Mouse (Mus musculus) spleen, postnatal 4 days (tissue): ENCODE results near the gene Rab12.
"Not testable (repeated sequence)": the region's sequence is repeated elsewhere in the genome, so short reads cannot be mapped to it uniquely, and the experiment has no call there.

Experiments used
- DNase-seq, 2 experiments: peaks; one replicate each; pipeline ENCODE4 v3.0.0; 2022; ENCODE audit warnings: low spot score in 2 of 2

The Rab12 gene

DNA sequence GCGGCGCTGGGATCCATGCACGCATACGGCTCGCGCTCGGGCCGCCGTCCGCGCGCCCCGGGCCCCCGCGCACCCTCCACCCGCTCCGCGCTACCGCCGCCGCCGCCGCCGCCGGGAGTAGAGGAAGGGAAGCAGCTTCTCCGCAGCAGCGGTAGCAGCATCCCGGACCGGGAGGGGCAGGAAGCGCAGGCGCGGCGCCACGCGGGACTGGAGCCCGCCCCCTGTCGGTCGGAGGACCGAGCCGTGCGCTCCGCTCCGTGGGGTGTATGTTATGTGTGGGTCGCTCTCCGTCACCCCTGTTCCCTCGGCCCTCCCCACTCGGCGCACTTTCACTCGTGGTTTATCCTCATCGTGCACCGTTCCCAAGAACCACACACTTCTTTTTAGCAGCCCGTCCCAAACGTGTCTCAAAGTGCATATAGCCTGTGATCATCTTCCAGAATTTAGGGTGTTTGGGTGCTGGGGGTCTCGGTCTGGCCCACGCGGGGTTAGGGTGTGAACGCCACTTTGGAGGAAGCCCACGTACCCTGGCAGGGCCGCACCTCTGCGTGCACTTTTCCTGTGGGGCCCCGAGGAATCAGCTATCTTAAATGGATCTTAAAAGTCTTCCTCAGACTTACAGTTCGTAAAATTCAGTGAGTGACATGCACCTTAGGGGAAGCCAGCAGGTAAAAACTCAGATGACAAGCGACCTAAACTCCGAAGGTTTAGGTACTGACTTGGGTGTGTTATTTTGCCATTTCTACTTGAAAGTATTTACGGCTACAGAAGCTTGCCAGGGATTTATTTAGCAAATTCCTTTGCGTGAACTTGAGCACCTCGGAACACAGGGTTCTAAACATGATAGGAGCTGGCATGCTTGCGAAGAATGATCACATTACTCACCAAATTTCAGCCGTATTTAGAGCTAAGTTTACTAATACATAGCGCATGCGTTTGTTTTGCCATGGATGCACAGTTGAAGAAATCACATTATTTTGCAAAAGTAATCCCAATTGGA lies at the start of gene Rab12:
Gene Rab12 (minus strand): TSS at position 176 of the 1,000 bp plus-strand sequence.
- DNase-seq: peak; percentile 86 to 96

DNA sequence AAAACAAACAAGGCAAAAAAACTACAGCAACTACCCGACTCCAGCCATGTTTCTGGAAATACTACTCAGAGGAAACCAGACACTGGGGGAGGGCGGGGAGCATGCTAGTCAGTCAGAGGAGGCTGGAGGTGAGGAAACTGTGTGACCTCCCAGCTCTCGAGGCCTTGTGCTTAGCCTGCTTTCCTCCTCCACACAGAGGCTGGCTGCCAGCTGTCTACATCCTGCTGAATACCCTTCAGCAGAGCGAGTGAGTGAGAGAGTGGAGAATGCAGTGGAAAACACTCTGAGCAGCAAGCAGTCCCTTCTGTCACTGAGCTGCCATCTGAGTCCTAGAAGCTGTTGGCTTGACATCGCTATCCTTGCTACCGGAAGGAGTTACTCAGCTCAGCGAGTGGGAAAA lies 44.7 kb upstream of the Rab12 start:
- no peak for DNase-seq

DNA sequence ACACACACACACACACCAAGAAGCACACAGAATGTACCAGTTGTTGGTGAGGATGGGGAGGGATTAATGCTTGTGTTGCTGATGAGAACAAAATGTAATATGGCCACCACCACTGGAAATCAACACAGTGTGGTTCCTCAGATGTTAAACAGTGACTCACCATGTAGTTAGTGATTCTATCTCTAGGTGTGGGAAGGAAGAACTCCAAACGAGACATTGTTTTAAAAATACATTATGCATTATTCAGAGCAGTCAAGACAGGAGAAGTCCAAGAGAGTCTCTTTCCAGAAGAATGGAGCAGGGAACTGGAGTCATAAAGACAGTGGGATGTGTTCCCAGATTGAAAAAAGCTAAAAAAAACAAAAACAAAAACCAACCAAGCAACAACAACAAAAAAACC lies 44.0 kb upstream of the Rab12 start:
- no peak for DNase-seq

DNA sequence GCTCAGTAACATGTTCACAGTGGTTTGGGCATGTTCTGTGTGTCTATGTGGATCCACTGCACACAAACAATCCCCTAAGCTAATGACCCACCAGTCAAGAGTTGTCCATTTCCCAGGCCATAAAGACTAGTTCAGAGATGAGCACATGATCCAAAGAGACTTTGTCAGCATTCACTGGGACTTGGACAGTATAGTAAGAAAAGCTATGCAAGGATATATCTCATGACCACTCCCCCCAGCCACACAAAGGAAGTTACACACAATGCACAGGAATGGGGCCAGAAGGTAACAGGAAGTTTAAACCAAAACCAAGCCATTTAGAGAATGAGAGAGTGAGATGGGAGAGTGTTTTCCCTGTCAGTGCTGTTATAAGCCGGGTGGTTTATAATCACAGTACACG lies 41.9 kb upstream of the Rab12 start:
- DNase-seq: no peak

- no peak for DNase-seq
Measured at GRCm38 (mm10) chr17:66558404-66559317, 39.1 kb upstream of the Rab12 start.

DNA sequence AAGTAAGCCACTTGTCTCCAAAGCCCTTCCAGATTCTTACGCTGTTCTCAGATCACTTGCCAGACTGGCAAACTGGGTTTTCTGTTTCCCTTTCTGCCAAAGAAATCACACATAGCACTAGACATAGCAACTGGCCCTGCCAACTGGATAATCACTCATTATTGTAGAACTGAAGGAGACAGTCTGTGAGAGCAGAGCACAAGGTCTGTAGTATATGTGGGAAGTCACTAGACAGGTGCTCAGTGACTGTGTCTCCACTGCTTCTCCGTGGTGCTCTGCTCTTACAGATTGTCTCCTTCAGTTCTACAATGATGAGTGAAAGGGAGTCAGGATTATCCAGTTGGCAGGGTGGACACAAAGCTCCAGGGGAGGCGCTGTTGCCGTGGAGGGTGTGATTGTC lies 33.2 kb upstream of the Rab12 start:
- no peak for DNase-seq

- DNase-seq: no peak
Measured at GRCm38 (mm10) chr17:66550486-66550885, 31.0 kb upstream of the Rab12 start.

DNA sequence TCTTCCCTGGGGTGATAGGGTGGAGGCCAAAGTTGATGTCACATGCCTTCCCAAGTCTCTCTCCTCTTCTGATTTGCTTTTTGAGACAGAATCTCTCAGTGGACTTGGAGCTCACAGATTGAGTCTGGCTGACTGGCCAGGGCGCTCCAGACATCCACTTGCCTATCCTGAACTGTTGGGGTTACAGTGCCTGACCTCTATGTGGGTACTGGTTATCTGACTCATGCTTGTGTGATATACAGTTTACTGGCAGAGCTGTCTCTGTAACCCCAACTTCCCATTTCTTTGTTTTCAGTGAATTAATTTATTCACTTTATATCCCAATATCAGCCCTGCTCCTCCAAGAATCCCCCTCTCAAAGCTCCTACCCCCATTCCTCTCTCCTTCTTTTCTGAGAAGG lies 12.8 kb upstream of the Rab12 start:
- no peak for DNase-seq

- DNase-seq: no peak
Measured at GRCm38 (mm10) chr17:66523396-66523795, 3.9 kb upstream of the Rab12 start.

- not testable (repeated sequence) for DNase-seq
Measured at GRCm38 (mm10) chr17:66522631-66523030, 3.1 kb upstream of the Rab12 start.

DNA sequence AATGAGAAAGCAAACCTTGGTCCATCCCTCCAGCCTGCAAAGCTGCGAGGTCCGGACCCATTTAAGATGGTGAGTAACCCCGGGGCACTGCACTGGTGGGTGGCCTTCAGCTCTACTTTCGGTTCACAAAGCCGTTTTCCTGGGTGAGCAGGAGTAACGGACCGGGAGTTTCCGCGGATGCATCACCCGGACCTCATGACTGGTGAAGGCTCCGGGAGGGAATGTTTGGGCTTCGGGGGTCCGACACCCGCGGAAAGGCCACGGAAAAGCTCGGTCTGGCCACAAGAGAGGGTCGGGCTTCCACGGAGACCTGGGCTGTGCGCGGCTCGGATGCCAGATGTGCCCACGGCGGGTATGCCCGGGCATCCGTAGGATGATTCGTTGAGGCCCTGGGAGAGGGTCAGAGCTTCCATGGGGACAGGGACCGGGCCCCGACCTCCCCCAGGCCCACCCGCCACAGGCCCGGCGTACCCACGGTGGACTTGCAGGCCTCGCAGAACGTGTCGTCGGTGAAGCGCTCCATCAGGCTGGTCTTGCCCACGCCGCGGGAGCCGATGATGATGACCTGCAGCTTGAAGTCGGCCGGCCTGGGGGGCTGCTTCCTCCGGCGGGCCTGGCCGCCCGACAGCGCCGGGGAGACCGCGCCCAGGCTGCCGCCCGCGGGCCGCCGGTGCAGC lies 514 bp downstream of the Rab12 start:
- peak; percentile 15 to 75 for DNase-seq

DNA sequence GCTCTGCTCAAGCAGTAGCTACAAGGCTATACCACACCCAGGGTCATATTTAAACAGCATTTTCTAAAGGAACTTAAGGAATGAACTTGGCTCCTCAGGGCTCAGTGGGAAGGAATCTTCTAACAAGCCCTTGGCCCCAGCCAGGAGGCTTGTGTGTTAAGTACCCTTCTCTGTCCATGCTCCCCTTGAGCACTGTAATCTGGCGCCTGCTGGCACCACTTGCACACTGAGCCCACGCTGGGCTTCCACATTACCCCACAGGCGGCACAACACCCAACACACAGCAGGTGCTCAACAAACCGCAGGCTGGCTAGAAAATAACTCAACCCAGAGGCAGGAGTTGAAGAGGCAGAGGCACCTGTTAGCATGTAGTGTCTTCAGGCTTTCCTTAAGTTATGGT lies 2.6 kb downstream of the Rab12 start:
- no peak for DNase-seq

GRCm38 (mm10) chr17:66514288-66514995 lies 5.1 kb downstream of the Rab12 start:
- no peak for DNase-seq

DNA sequence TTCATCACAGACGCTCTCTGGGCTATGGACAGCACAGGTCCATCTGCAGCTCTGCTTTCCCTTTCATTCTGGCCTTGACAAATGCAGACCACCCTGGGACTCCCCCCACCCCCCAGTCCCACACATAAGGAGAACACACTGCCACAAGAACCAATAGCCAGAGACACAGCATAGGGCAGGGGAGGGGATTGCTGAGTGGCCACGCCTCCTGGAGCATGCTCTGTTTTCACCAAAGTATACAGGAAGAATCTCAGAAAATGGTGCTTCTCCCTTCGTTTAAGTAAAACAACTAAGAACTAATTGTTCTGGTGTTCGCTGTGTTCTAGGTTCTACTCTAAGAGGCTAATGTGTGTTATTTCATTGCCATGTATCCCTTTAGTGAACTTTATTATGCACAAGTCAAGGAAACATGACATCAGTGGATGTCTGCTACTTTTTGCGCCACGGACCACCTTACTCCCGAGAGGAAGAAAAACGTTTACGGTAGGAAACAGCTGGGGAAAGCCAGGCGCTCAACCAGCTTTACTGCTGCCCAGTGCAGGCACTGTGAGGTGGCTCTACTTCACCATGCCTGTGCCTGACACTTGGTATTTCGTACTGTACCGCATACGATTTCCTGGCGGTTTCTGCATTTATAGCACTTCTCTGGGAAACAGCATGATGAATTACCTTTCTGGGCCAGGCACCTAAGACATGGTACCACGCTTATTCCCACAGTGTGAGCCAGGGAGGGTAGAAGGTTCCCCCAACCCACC lies 7.2 kb downstream of the Rab12 start:
- no peak for DNase-seq

- no peak for DNase-seq
Measured at GRCm38 (mm10) chr17:66510221-66510683, 9.3 kb downstream of the Rab12 start.

DNA sequence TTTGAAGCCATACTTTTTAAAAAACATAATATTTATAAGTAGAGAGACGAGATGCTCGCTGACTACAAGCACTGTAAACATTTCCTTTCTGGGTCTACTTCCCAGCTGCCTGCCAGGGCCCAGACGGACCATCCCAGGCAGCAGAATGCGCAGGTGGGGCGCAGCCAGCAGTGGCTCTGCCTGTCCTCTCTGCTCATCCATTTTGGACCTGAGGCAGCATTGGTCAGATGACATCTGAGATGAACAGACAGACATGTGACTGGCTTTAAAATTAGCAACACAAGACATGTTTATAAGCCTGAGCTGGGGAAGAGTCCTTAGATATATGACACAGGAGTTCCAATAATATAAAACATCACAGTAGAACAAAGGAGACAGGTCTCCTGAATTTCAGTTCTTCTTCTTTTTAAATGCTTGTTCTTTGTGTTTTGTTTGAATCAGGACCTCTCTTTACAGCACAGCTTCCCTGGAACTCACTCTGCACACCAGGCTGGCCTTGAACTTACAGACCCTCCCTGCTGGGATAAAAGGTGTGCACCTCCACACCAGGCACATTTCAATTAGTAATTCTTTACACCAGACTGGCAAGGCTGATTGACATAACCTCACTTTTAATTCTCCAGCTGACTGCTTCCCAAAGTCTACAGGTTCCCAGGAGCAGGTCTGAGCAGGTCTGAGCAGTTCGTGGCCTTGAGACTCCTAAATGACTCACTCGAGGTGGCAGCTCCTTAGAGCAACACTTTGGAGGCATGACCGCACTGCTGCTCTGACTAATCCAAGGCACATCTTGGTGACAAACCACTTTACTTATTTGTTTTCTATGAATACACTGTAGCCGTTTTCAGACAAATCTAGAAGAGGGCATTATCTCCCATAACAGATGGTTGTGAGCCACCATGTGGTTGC lies 12.2 kb downstream of the Rab12 start:
- DNase-seq: no peak

- DNase-seq: no peak
Measured at GRCm38 (mm10) chr17:66504964-66505363, 14.6 kb downstream of the Rab12 start.

DNA sequence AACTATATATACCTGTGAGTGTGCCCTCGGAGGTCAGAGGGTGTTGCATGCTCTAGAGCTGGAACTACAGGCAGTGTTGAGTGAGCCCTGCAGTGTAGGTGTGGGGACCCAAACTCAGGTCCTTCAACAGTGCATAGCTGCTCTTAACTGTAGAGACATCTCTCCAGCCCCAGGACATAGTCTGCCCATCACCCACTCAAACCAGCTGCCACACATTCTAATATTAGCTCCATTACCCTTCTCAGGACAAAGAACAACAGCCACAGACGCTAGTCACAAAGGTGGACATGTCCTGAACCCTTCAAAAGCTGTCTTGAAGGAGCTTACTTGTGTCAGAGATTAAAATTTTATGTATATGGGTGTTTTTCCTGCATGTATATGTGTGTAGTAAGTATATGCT lies 15.3 kb downstream of the Rab12 start:
- DNase-seq: no peak

DNA sequence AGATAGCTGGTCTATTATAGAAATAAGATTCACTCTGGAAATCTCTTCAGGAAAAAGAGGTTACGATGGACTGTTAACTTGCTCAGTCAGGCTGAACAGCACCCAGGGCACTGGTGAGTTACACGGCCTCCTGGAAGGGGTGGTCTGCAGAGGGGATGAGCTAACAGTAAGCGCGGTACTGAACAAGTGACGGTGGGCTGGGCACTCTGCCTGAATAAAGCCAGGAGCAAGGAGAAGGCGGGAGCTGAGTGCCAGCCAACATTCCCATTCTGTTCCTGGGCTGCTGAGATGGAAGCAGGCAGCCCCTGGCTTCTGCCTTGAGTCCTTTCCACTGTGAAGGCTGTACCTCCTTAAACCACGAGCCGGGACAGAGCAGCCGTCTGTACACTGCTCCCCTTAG lies 16.1 kb downstream of the Rab12 start:
- DNase-seq: no peak
